Mouse (Mus musculus): ENCODE measurements around the gene Ppp4r1. TPM values are rescaled to one million over a fixed set of nuclear protein-coding genes. Genes with fewer than 3 reads are reported as not detected.

Ppp4r1 gene
- total RNA-seq, 2 experiments from 2014 or later = 9.4 to 16.1 TPM

- ATAC-seq (replicated peaks; ENCODE audit: low FRiP score, poor library complexity, severe bottlenecking) = no peak
These were observed 11.1 kb upstream of the Ppp4r1 start for GRCm38 (mm10) chr17:65770982-65771915.

- ATAC-seq (replicated peaks; ENCODE audit: low FRiP score, poor library complexity, severe bottlenecking) = no peak
These were observed 10.1 kb upstream of the Ppp4r1 start, which contains the start of gene Rab31 for GRCm38 (mm10) chr17:65771951-65772934. Gene Rab31 (minus strand): TSS chr17:65772752.

GRCm38 (mm10) chr17:65773617-65774016, 8.8 kb upstream of the Ppp4r1 start:
- ATAC-seq (replicated peaks; ENCODE audit: low FRiP score, poor library complexity, severe bottlenecking) = no peak

GRCm38 (mm10) chr17:65774439-65774838, 7.9 kb upstream of the Ppp4r1 start:
- ATAC-seq (replicated peaks; ENCODE audit: low FRiP score, poor library complexity, severe bottlenecking) = no peak

- ATAC-seq (replicated peaks; ENCODE audit: low FRiP score, poor library complexity, severe bottlenecking) = no peak
These were observed 6.1 kb upstream of the Ppp4r1 start for GRCm38 (mm10) chr17:65776228-65776627.

GRCm38 (mm10) chr17:65777461-65777860, 4.9 kb upstream of the Ppp4r1 start:
- no peak for ATAC-seq (replicated peaks; ENCODE audit: low FRiP score, poor library complexity, severe bottlenecking)

- ATAC-seq (replicated peaks; ENCODE audit: low FRiP score, poor library complexity, severe bottlenecking) = no peak
These were observed 1.4 kb upstream of the Ppp4r1 start for GRCm38 (mm10) chr17:65780970-65781369.

- peak; percentile 41; the same call in 1 of the 2 replicates for ATAC-seq (replicated peaks; ENCODE audit: low FRiP score, poor library complexity, severe bottlenecking)
These were observed 1.1 kb downstream of the Ppp4r1 start for GRCm38 (mm10) chr17:65783182-65784161.

GRCm38 (mm10) chr17:65784610-65785140, 2.3 kb downstream of the Ppp4r1 start:
- no peak for ATAC-seq (replicated peaks; ENCODE audit: low FRiP score, poor library complexity, severe bottlenecking)

- ATAC-seq (replicated peaks; ENCODE audit: low FRiP score, poor library complexity, severe bottlenecking) = no peak
These were observed 3.3 kb downstream of the Ppp4r1 start for GRCm38 (mm10) chr17:65785707-65786106.

- no peak for ATAC-seq (replicated peaks; ENCODE audit: low FRiP score, poor library complexity, severe bottlenecking)
These were observed 3.9 kb downstream of the Ppp4r1 start for GRCm38 (mm10) chr17:65786225-65786624.

GRCm38 (mm10) chr17:65787261-65787660, 4.9 kb downstream of the Ppp4r1 start:
- ATAC-seq (replicated peaks; ENCODE audit: low FRiP score, poor library complexity, severe bottlenecking) = no peak

GRCm38 (mm10) chr17:65788542-65789291, 6.3 kb downstream of the Ppp4r1 start:
- no peak for ATAC-seq (replicated peaks; ENCODE audit: low FRiP score, poor library complexity, severe bottlenecking)

GRCm38 (mm10) chr17:65789576-65789975, 7.2 kb downstream of the Ppp4r1 start:
- no peak for ATAC-seq (replicated peaks; ENCODE audit: low FRiP score, poor library complexity, severe bottlenecking)

GRCm38 (mm10) chr17:65791161-65791560, 8.8 kb downstream of the Ppp4r1 start:
- ATAC-seq (replicated peaks; ENCODE audit: low FRiP score, poor library complexity, severe bottlenecking) = no peak

GRCm38 (mm10) chr17:65793307-65793930, 11.0 kb downstream of the Ppp4r1 start:
- no peak for ATAC-seq (replicated peaks; ENCODE audit: low FRiP score, poor library complexity, severe bottlenecking)

- no peak for ATAC-seq (replicated peaks; ENCODE audit: low FRiP score, poor library complexity, severe bottlenecking)
These were observed 11.9 kb downstream of the Ppp4r1 start for GRCm38 (mm10) chr17:65794096-65794850.

All from erythroblast, adult 5-6 weeks (primary cell).